Mouse (Mus musculus) CD4-positive, CD25-positive, alpha-beta regulatory T cell, adult 9 weeks (primary cell): Measurements from ENCODE around the gene Idnk. TPM values are rescaled to one million over a fixed set of nuclear protein-coding genes. Genes with fewer than 3 reads are reported as not detected.

ENCODE experiments used
- polyA plus RNA-seq: library from polyadenylated mRNA; unstranded; fragments of 100-300 nt; shearing (Covaris generic); gene quantifications from one replicate; pipeline ENCODE4 v1.2.1, GENCODE M21; 2017

Idnk gene
- polyA plus RNA-seq: 221 TPM

DNA sequence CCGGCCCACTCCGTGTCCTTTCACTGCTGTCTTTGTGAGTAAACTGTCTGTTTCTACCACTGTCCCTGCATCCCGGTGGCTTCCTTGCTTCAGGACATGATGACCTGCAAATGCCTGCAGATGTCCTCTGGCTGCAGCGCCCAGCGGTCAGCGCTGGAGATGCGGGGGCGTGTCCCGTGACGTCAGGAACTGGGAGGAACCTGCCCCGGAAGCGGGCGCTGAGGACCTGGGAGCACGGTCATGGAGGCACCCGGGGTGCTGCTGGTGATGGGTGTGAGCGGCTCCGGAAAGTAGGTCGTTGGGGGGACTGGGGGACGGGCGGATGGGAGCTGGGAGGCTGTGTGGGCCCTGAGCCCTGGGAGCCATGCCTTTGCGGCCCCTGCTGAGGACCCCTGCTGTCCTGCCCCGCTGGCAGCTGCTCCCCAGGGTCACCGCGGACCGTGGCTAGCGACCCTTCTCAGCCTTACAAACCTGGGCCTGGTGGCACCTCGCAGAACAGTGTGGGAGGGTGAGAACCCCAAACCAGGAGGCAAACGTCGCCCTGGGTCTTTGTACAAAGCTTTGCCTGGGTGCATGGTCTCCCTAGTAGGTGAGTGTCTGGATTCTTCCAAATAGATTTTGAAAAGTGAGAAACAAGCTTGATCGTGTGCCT lies at the start of gene Idnk:
Gene Idnk (plus strand): TSS at position 203 of the 652 bp plus-strand sequence.

DNA sequence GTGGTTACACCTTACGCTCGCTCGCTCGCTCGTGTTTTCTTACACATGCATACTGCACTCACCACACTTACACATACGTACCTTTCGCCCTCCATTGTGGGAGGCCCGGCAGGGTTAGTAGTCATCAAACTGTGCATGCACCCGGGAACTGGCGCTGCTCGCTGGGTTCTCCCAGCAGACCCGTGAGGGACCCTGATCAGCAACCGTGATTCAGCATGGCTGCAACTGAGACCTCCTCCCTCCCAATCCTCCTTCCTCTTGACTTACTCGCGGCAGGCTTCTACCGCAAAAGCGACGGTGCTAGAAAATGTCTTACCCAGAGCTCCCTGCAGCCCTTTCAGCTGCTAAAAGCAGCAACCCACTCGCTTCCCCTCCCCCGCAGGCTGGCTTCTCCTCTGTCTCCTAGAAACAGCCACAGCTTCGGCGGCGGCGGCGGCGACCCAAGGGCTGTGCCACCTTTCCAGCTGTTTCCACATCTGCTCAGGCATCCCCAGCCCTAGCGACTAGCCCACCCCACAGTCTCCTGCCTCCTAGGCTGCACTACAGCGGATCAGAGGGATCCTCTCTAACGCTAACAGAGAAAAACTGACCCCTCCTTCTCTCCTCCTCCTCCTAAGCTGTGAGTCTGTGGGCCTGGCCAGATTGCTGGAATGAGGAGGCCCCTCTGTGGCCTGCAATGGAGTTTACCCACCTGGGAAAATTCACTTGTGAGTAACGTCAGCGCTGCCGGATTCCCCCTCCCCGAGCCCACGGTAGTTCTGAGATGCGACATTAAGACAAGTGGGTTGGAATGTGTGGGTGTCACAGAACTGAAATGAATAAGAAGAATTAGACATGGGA lies 44.2 kb upstream of the Idnk start, which contains the start of gene Klhl3:
Gene Klhl3 (minus strand): TSS at position 532 of the 840 bp plus-strand sequence.

DNA sequence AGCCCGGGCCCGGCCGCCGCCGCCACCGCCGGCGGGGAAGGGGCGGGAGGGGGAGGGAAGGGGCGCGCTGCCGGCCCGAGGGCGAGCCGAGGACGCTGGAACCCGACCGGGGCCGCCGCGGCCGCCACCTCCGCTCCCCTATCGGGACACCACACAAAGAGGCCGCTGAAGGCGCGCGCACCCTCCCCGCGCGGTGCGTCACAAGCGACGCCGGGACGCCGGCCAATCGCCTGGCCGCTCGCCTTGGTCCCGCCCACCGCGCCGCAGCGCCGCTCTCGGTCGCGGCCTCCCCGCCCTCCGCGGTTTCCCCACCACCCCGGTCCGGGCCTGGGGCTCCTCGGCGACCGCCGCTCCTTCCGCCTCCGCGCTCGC lies 29.1 kb upstream of the Idnk start, which contains the start of gene Hnrnpa0:
Gene Hnrnpa0 (minus strand): TSS at position 161 of the 372 bp plus-strand sequence.

Other genes starting within 250 kb of the Idnk start
- not detected for gene Spock1, start 249.3 kb upstream of the Idnk start, polyA plus RNA-seq
- gene Klhl3, start 44.1 kb upstream of the Idnk start, polyA plus RNA-seq: 3.1 TPM
- gene Hnrnpa0, start 29.1 kb upstream of the Idnk start, polyA plus RNA-seq: 9.6 TPM
- 7.4 TPM for gene Ubqln1, start 58.0 kb downstream of the Idnk start, polyA plus RNA-seq
- gene Gkap1, start 118.0 kb downstream of the Idnk start, polyA plus RNA-seq: 0.32 TPM
- gene Kif27, start 201.5 kb downstream of the Idnk start, polyA plus RNA-seq: not detected
- gene 2210016F16Rik, start 227.6 kb downstream of the Idnk start, polyA plus RNA-seq: 5.6 TPM
- 39.6 TPM for gene Rmi1, start 244.6 kb downstream of the Idnk start, polyA plus RNA-seq
- 2,511 TPM for gene Hnrnpk, start 245.7 kb downstream of the Idnk start, polyA plus RNA-seq